Mouse (Mus musculus) kidney, adult 2 months (tissue): ENCODE measurements around the gene Gm17087. TPM values are rescaled to one million over a fixed set of nuclear protein-coding genes. Genes with fewer than 3 reads are reported as not detected.

Experiments used
- DNase-seq: peaks from one replicate; pipeline ENCODE4 v3.0.0; 2021
- H3K27ac ChIP-seq: fragments of 200-500 bp; 2 replicates; pipeline ENCODE4 v1.5.1; 2012; ENCODE audit warnings: low read depth, low read length, control low read depth, inconsistent platforms; ENCODE audit not compliant: insufficient read depth
- H3K27me3 ChIP-seq: fragments of 200-500 bp; replicated peaks from 2 replicates; pipeline ENCODE4 v1.6.1; 2012; ENCODE audit warnings: mild to moderate bottlenecking, moderate library complexity, low read length, inconsistent platforms; ENCODE audit not compliant: control insufficient read depth, insufficient read depth
- H3K36me3 ChIP-seq: fragments of 200-500 bp; 2 replicates; pipeline ENCODE4 v1.6.1; 2012; ENCODE audit warnings: mild to moderate bottlenecking, moderate library complexity, low read length, inconsistent platforms; ENCODE audit not compliant: control insufficient read depth, insufficient read depth
- H3K4me1 ChIP-seq: fragments of 200-500 bp; 2 replicates; pipeline ENCODE4 v1.6.1; 2011; ENCODE audit warnings: low read length; ENCODE audit not compliant: control insufficient read depth, insufficient read depth
- H3K4me3 ChIP-seq: fragments of 200-500 bp; 2 replicates; pipeline ENCODE4 v1.5.1; 2011; ENCODE audit warnings: mild to moderate bottlenecking, low read depth, low read length, control low read depth; ENCODE audit not compliant: insufficient read depth
- CTCF ChIP-seq: fragments of 200-500 bp; conservative IDR thresholded peaks from 2 replicates; pipeline ENCODE4 v1.5.1; 2011; ENCODE audit warnings: low read depth, mild to moderate bottlenecking, control low read depth, low read length, moderate library complexity, mixed read lengths; ENCODE audit not compliant: insufficient read depth, insufficient read length
- POLR2A ChIP-seq: fragments of 200-500 bp; IDR thresholded peaks from one replicate; pipeline ENCODE4 v1.6.1; 2011; ENCODE audit warnings: low read depth, low read length, control low read depth
- WGBS: fragments of 180-500 bp; shearing (Covaris S2); methylation state at CpG from one replicate; pipeline ENCODE4 v1.1.7; 2018; 5-methylcytosine and 5-hydroxymethylcytosine counted together
- polyA plus RNA-seq: library from polyadenylated mRNA; depleted of rRNA; stranded (reverse); fragments of >200 nt; gene quantifications from 2 replicates; pipeline ENCODE4 v1.2.3, GENCODE M21; 2012; rRNA removed

The Gm17087 gene
- polyA plus RNA-seq, 1 experiment = not detected

DNA sequence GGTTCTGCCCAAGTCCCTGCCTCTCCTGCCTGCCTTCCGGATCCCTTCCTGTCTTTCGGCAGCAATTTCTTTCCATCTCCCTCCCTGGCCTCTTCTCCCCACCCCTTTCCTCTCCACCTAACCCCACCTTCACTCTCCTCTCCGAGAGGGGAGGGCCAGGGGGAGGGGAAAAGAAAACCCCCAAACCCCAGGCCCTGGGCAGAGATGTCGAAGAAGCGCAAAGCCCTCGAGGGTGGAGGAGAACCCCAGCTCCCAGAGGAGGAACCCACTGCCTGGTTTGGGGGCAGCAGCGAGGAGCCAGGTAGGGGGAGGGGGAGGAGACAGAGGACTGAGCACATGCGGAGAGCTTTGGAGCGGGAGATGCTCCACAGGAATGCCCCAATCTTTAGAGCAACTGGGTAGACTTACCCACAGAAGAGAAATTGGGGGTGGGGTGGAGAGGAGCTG lies 39.9 kb downstream of the Gm17087 start:
- no peak overlapping the region for H3K4me3 ChIP-seq
- no peaks in the 10 kb centered on the region for H3K27me3 ChIP-seq
- no peak for TF ChIP-seq POLR2A
- TF ChIP-seq CTCF = no peak
- DNase-seq = no peak
- peaks cover 5% of the 10 kb centered on the region; the same call in 1 of the 2 replicates for H3K4me1 ChIP-seq
- WGBS = 38% methylated on average over 9 of the region's 9 CpGs
- H3K36me3 ChIP-seq = no peaks in the 10 kb centered on the region
- no peak overlapping the region for H3K27ac ChIP-seq

DNA sequence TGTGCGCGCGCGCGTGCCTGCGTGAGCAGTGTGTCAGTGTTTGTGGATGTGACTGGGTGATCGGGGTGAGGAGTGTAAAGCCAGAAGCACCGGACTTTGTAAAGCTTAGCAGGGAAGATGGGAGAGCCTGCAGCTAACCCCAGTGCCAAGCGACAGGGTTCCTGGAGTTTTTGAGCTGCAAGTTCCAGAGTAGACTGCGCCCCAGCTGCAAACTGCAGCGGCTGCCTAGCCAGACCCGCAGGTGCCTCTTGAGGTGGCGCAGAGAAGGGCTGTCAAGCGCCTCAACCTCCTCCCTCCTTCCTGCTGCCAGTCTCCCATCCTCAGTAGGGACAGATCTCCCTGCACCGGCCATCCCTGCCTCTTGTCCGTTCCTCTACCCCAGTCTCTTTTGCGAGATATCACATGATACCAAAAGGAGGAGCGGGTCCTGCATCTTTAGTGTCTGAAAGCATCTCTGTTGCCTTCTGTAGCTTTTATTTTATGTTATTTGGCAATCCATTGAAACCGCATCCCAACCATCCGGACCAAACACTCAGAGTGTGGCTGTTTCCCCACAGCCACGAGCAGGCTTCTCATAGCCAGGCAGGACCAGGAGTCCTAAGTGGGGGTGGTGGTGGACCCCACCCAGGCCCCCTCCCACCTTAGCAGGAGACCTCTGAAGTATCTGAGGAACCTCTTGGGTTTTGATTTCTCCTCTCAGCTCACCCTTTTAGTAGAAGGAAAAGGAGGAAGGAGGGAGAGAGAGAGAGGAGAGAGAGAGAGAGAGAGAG lies 40.6 kb downstream of the Gm17087 start:
- Histone ChIP-seq H3K27ac (no peak overlapping the region), H3K36me3 (no peaks in the 10 kb centered on the region), H3K4me3 (peak overlapping the region; percentile 20; the same call in 1 of the 2 replicates), H3K4me1 (peaks cover 5% of the 10 kb centered on the region; the same call in 1 of the 2 replicates), H3K27me3 (no peaks in the 10 kb centered on the region)
- 4% methylated on average over 21 of the region's 21 CpGs for WGBS
- TF ChIP-seq POLR2A (no peak), CTCF (no peak)
- no peak for DNase-seq

DNA sequence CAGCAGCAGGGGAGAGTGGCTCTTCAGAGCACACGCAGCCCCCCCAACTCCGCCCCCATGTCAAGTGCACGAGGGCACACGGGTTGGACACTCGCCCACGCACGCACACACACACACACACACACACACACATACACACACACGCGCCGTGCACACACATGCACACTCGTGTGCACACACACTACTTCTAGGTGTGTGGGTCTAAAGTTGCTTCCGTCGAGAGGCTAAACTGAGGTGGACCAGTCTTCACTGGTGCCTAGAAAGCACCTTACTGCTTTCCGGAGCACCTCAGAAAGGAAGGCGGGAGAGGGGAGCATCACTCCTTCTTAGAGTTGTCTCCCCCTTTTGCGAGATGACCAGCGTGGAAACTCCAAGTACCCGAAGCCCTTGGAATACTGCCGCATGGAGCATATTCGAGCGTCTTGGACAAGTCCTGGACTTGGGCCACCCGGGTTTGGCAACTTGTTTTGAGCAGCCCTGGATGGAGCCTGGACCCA lies 41.5 kb downstream of the Gm17087 start, which contains the start of gene Pde10a:
TSS of gene Pde10a (plus strand) at position 148 of the 497 bp plus-strand sequence.
- WGBS = under 1% methylated on average over 22 of the region's 22 CpGs
- Histone ChIP-seq H3K36me3 (no peaks in the 10 kb centered on the region), H3K27ac (no peak within 1 kb of the TSS), H3K4me1 (peaks cover 5% of the 10 kb centered on the region; the same call in 1 of the 2 replicates), H3K4me3 (peak within 1 kb of the TSS; percentile 43), H3K27me3 (no peaks in the 10 kb centered on the region)
- peak; percentile 30 for DNase-seq
- TF ChIP-seq CTCF (no peak), POLR2A (no peak)

DNA sequence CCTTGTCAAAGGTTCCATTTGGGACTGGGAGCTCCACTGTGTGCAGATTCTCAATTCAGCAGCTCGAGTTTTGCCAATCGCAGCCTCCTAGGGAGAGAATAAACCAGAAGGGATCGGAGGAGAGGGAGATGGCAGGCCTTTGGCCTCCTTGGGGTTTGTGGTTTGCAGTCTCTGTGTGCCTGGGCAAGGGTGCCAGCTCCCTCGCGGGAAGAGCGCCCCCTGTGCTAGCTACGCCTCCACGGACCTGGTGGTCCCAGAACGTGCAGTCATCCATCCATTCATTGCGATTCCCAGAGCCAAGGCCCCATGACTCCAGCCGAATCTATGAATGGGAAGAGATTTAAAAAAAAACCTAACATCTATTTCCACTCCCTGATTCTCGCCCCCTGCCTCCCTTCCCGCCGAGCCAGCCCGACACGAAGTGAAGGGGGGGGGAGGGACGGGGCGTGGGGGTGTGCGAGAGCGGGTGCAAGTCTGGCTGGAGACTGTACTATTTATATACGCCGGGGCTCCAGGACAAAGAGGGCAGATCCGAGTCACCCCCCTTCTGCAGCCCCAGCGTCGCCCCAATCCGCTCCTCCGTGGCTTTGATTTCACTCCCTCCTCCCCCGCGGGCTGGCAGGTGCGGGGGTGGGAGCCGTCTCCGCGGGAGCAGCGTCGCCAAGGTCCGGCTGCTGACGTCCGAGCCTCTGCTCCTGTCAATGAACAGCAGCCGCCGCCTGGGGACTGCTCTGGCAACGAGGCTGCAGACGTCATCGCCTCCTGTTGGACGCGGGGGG lies 42.2 kb downstream of the Gm17087 start:
- TF ChIP-seq POLR2A (no peak), CTCF (0 out of 2 replicates have a peak, but pooled peaks have one; percentile 22)
- Histone ChIP-seq H3K27me3 (no peaks in the 10 kb centered on the region), H3K27ac (no peak overlapping the region), H3K36me3 (no peaks in the 10 kb centered on the region), H3K4me1 (peaks cover 5% of the 10 kb centered on the region; the same call in 1 of the 2 replicates), H3K4me3 (peak overlapping the region; percentile 43)
- 2% methylated on average over 43 of the region's 45 CpGs for WGBS
- DNase-seq = peak; percentile 78

DNA sequence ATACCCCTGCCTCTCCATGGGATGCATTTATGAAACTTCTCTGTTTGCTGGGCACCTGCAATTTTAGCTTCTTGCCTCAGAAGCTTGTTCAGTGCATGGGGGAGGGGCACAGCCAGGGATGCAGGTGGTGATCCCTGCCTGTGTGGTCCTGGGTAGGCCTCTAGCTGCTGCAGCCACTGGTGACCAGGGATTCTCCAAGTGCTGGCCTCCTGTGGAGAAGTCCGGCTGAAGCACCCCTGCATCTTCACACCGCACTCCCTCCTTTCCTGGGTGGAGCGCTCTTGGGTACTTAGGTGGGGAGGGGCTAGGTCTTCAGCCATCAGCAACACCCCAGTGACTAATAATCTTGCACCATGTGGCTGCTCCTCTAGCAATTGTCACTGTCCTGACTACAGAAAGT lies 42.8 kb downstream of the Gm17087 start:
- DNase-seq = no peak
- Histone ChIP-seq H3K27me3 (no peaks in the 10 kb centered on the region), H3K36me3 (no peaks in the 10 kb centered on the region), H3K4me3 (no peak overlapping the region), H3K4me1 (peaks cover 5% of the 10 kb centered on the region; the same call in 1 of the 2 replicates), H3K27ac (no peak overlapping the region)
- 27% methylated on average over 3 of the region's 3 CpGs for WGBS
- TF ChIP-seq POLR2A (no peak), CTCF (no peak)

DNA sequence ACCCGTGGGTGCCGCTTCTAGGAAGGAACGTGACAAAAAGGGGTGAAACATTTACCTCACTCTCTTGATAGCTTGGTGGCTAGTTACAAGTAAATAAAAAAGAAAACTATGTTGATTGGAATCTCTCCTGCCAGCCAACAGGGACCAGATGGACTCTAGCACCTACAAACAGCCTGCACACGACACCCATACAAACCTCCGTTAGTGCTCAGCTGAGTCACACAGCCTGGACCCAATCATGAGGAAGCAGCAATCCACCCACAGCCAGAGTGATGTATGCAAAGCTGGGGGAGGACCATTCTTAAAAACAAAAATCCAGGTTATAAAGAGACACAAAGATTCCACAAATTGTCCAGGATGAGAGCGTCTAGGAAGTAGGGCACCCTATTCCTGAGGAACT lies 50.7 kb downstream of the Gm17087 start:
- H3K4me3 ChIP-seq = no peak overlapping the region
- H3K27me3 ChIP-seq = no peaks in the 10 kb centered on the region
- no peak for TF ChIP-seq POLR2A
- TF ChIP-seq CTCF = no peak
- no peak for DNase-seq
- H3K4me1 ChIP-seq = no peaks in the 10 kb centered on the region
- no peak overlapping the region for H3K27ac ChIP-seq
- WGBS = 53% methylated on average over 6 of the region's 6 CpGs
- H3K36me3 ChIP-seq = no peaks in the 10 kb centered on the region

Other genes with a start within 250 kb of the Gm17087 start
- gene Prr18, start 229.5 kb downstream of the Gm17087 start, polyA plus RNA-seq = 0.05 and 0.14 TPM in 2 replicates
- gene T2, start 211.0 kb downstream of the Gm17087 start, polyA plus RNA-seq = 0.06 TPM in 1 of 2 replicates, not detected in the other
- gene T, start 132.5 kb downstream of the Gm17087 start, polyA plus RNA-seq = not detected in 2 replicates
- gene Pde10a, start 41.6 kb downstream of the Gm17087 start, polyA plus RNA-seq = 1.8 and 2.0 TPM in 2 replicates